Mouse (Mus musculus) fibroblast of lung, adult 2 months (primary cell): Measurements from ENCODE around the gene Hoxa7.

Source experiments
- DNase-seq: peaks from one replicate; pipeline ENCODE4 v3.0.0-alpha.2; 2011; ENCODE audit warnings: low read depth

The Hoxa7 gene

GRCm38 (mm10) chr6:52253511-52254500 is 32.2 kb upstream of the Hoxa7 start:
- DNase-seq, result no peak

GRCm38 (mm10) chr6:52252775-52253376 is 31.2 kb upstream of the Hoxa7 start:
- no peak for DNase-seq

- no peak for DNase-seq
These were observed 30.5 kb upstream of the Hoxa7 start for GRCm38 (mm10) chr6:52252016-52252774.

- no peak for DNase-seq
These were observed 29.7 kb upstream of the Hoxa7 start for GRCm38 (mm10) chr6:52251177-52251879.

GRCm38 (mm10) chr6:52249826-52250225 is 28.2 kb upstream of the Hoxa7 start:
- DNase-seq, result no peak

GRCm38 (mm10) chr6:52249415-52249738 is 27.7 kb upstream of the Hoxa7 start:
- no peak for DNase-seq

GRCm38 (mm10) chr6:52248638-52249414 is 27.2 kb upstream of the Hoxa7 start:
- no peak for DNase-seq

GRCm38 (mm10) chr6:52247766-52248637 is 26.3 kb upstream of the Hoxa7 start:
- no peak for DNase-seq

GRCm38 (mm10) chr6:52246916-52247315 is 25.3 kb upstream of the Hoxa7 start:
- DNase-seq, result no peak

GRCm38 (mm10) chr6:52246403-52246803 is 24.7 kb upstream of the Hoxa7 start:
- no peak for DNase-seq

GRCm38 (mm10) chr6:52245757-52246142 is 24.1 kb upstream of the Hoxa7 start, which contains the start of gene Hoxa11:
Hoxa11 (minus strand) TSS chr6:52245810.
- no peak for DNase-seq

- no peak for DNase-seq
These were observed 23.5 kb upstream of the Hoxa7 start for GRCm38 (mm10) chr6:52245040-52245756.

- no peak for DNase-seq
These were observed 22.9 kb upstream of the Hoxa7 start for GRCm38 (mm10) chr6:52244471-52245039.

- DNase-seq, result no peak
These were observed 22.0 kb upstream of the Hoxa7 start for GRCm38 (mm10) chr6:52243681-52244121.

- DNase-seq, result no peak
These were observed 21.2 kb upstream of the Hoxa7 start for GRCm38 (mm10) chr6:52242801-52243332.

GRCm38 (mm10) chr6:52241001-52241621 is 19.5 kb upstream of the Hoxa7 start:
- DNase-seq, result no peak

- no peak for DNase-seq
These were observed 18.8 kb upstream of the Hoxa7 start, which contains the start of gene Hoxa10 for GRCm38 (mm10) chr6:52240389-52241000. Hoxa10 (minus strand) TSS chr6:52240854.
